Mouse (Mus musculus): ENCODE measurements around the gene Ppid. TPM values are rescaled to one million over a fixed set of nuclear protein-coding genes. Genes with fewer than 3 reads are reported as not detected.
A peak's percentile ranks its signal among the peaks of the same experiment; 100 is the strongest.

Gene Ppid
- 10 to 100 TPM; 50.3 to 56.2 TPM for total RNA-seq (2021)
- long read RNA-seq, experiment 1, transcript Ppid-201 (10 exons, 1,752 nt) = major isoform, 22 of 24 reads
- long read RNA-seq, experiment 1, partial matches to known transcripts = 1 of 24 reads
- long read RNA-seq, experiment 1, other reads (novel, unspliced or antisense) = 0 of 24 reads
- long read RNA-seq, experiment 2, transcript Ppid-204 (9 exons, 3,777 nt) = minor isoform, 10 of 65 reads
- long read RNA-seq, experiment 2, transcript Ppid-201 (10 exons, 1,752 nt) = major isoform, 45 of 65 reads
- long read RNA-seq, experiment 2, partial matches to known transcripts = 6 of 65 reads
- long read RNA-seq, experiment 2, other reads (novel, unspliced or antisense) = 4 of 65 reads

GRCm38 (mm10) chr3:79590863-79591792 lies at the start of gene Ppid:
Gene Ppid, plus strand, starts transcription at chr3:79591342.
- DNase-seq (ENCODE audit: low spot score in 2 of 2) = peak; percentile 30 to 57

GRCm38 (mm10) chr3:79542585-79542984 lies 48.6 kb upstream of the Ppid start:
- no peak for DNase-seq (ENCODE audit: low spot score in 2 of 2)

GRCm38 (mm10) chr3:79548681-79549437 lies 42.3 kb upstream of the Ppid start:
- no peak for DNase-seq (ENCODE audit: low spot score in 2 of 2)

GRCm38 (mm10) chr3:79549751-79550393 lies 41.3 kb upstream of the Ppid start:
- no peak for DNase-seq (ENCODE audit: low spot score in 2 of 2)

GRCm38 (mm10) chr3:79551826-79552552 lies 39.2 kb upstream of the Ppid start:
- no peak for DNase-seq (ENCODE audit: low spot score in 2 of 2)

- no peak for DNase-seq (ENCODE audit: low spot score in 2 of 2)
These were observed 37.4 kb upstream of the Ppid start for GRCm38 (mm10) chr3:79553779-79554178.

- DNase-seq (ENCODE audit: low spot score in 2 of 2) = no peak
These were observed 36.1 kb upstream of the Ppid start for GRCm38 (mm10) chr3:79555061-79555460.

GRCm38 (mm10) chr3:79559021-79559772 lies 31.9 kb upstream of the Ppid start:
- no peak for DNase-seq (ENCODE audit: low spot score in 2 of 2)

- DNase-seq (ENCODE audit: low spot score in 2 of 2) = no peak
These were observed 31.4 kb upstream of the Ppid start for GRCm38 (mm10) chr3:79559773-79560045.

GRCm38 (mm10) chr3:79560555-79560954 lies 30.6 kb upstream of the Ppid start:
- no peak for DNase-seq (ENCODE audit: low spot score in 2 of 2)

GRCm38 (mm10) chr3:79561784-79562715 lies 29.1 kb upstream of the Ppid start:
- DNase-seq (ENCODE audit: low spot score in 2 of 2) = no peak

GRCm38 (mm10) chr3:79563511-79563910 lies 27.6 kb upstream of the Ppid start:
- DNase-seq (ENCODE audit: low spot score in 2 of 2) = no peak

- no peak for DNase-seq (ENCODE audit: low spot score in 2 of 2)
These were observed 26.1 kb upstream of the Ppid start for GRCm38 (mm10) chr3:79564875-79565606.

GRCm38 (mm10) chr3:79566716-79567691 lies 24.1 kb upstream of the Ppid start:
- DNase-seq (ENCODE audit: low spot score in 2 of 2) = peak in 1 of 2 experiments; percentile 10

- peak; percentile 38 to 72 for DNase-seq (ENCODE audit: low spot score in 2 of 2)
These were observed 23.3 kb upstream of the Ppid start, which contains the start of gene Fnip2 for GRCm38 (mm10) chr3:79567703-79568362. Gene Fnip2, minus strand, starts transcription at chr3:79567796.

Data from adrenal gland, postnatal 4 days (tissue).